Mouse (Mus musculus) stomach, embryonic 16.5 days (tissue): ENCODE data around the gene Rarb. TPM values are rescaled to one million over a fixed set of nuclear protein-coding genes. Genes with fewer than 3 reads are reported as not detected.

Experiments
- ATAC-seq: fragments of 200-750 bp; cut with Nextera tagmentation; 2 replicates; pipeline ENCODE4 v1.8.0; 2017; ENCODE audit warnings: moderate number of reproducible peaks, moderate TSS enrichment; ENCODE audit not compliant: insufficient read depth, low FRiP score
- H3K27ac ChIP-seq: fragments of 300-500 bp; sonication (generic); 2 replicates; pipeline ENCODE4 v1.5.1; 2014; ENCODE audit warnings: low read length
- H3K27me3 ChIP-seq: fragments of 300-500 bp; sonication (generic); 2 replicates; pipeline ENCODE4 v1.6.1; 2014; ENCODE audit warnings: low read length, control low read depth, mixed read lengths; ENCODE audit not compliant: control insufficient read depth, insufficient read depth
- H3K36me3 ChIP-seq: fragments of 300-500 bp; sonication (generic); 2 replicates; pipeline ENCODE4 v1.6.1; 2014; ENCODE audit warnings: low read length; ENCODE audit not compliant: control insufficient read depth, insufficient read depth
- H3K4me1 ChIP-seq: fragments of 300-500 bp; sonication (generic); 2 replicates; pipeline ENCODE4 v1.6.1; 2014; ENCODE audit warnings: low read length, control low read depth, mixed read lengths; ENCODE audit not compliant: control insufficient read depth, insufficient read depth
- H3K4me2 ChIP-seq: fragments of 300-500 bp; sonication (generic); 2 replicates; pipeline ENCODE4 v1.6.1; 2014; ENCODE audit warnings: low read depth, low read length, mixed read lengths
- H3K4me3 ChIP-seq: fragments of 300-500 bp; sonication (generic); replicated peaks from 2 replicates; pipeline ENCODE4 v1.5.1; 2014; ENCODE audit warnings: mild to moderate bottlenecking, low read length
- H3K9ac ChIP-seq: fragments of 300-500 bp; sonication (generic); 2 replicates; pipeline ENCODE4 v1.6.1; 2014; ENCODE audit warnings: low read length
- H3K9me3 ChIP-seq: fragments of 300-500 bp; sonication (generic); replicated peaks from 2 replicates; pipeline ENCODE4 v1.6.1; 2016; ENCODE audit warnings: low read length, control low read depth; ENCODE audit not compliant: control insufficient read depth
- WGBS: fragments of 180-500 bp; shearing (Covaris S2); extraction: QIAGEN DNeasy Blood & Tissue Kit; methylation state at CpG from one replicate; pipeline ENCODE4 v1.1.7; 2014; 5-methylcytosine and 5-hydroxymethylcytosine counted together
- polyA plus RNA-seq: library from polyadenylated mRNA; unstranded; fragments of >200 nt; fragmentation: Nextera tagmentation; extraction: Ambion mirVana; gene quantifications from 2 replicates; pipeline ENCODE4 v1.2.1, GENCODE M21; 2015

Gene Rarb
- polyA plus RNA-seq, 1 experiment from 2014 or later = 17.9 TPM

- Histone ChIP-seq H3K9me3 (no peaks in the 10 kb centered on the region), H3K27me3 (no peaks in the 10 kb centered on the region), H3K9ac (no peak overlapping the region), H3K4me3 (no peak overlapping the region), H3K36me3 (no peaks in the 10 kb centered on the region), H3K27ac (no peak overlapping the region), H3K4me1 (peaks cover 23% of the 10 kb centered on the region), H3K4me2 (no peak overlapping the region)
- ATAC-seq = no peak
- WGBS = 94% methylated on average over 2 of the region's 2 CpGs
These were observed 260.9 kb downstream of the Rarb start for GRCm38 (mm10) chr14:16558033-16558432.

- H3K9ac ChIP-seq = peak overlapping the region; percentile 31; the same call in 1 of the 2 replicates
- 35% methylated on average over 12 of the region's 12 CpGs for WGBS
- ATAC-seq = peak; percentile 47
- H3K27ac ChIP-seq = peak overlapping the region; percentile 2; the same call in 1 of the 2 replicates
- no peak overlapping the region for H3K4me3 ChIP-seq
- no peak overlapping the region for H3K4me2 ChIP-seq
- H3K9me3 ChIP-seq = no peaks in the 10 kb centered on the region
- no peaks in the 10 kb centered on the region for H3K27me3 ChIP-seq
- H3K4me1 ChIP-seq = peaks cover 26% of the 10 kb centered on the region
- H3K36me3 ChIP-seq = no peaks in the 10 kb centered on the region
These were observed 264.1 kb downstream of the Rarb start for GRCm38 (mm10) chr14:16554643-16555459.

- H3K4me3 ChIP-seq = no peak overlapping the region
- 34% methylated on average over 1 of the region's 1 CpGs for WGBS
- peaks cover 26% of the 10 kb centered on the region for H3K4me1 ChIP-seq
- H3K27me3 ChIP-seq = no peaks in the 10 kb centered on the region
- H3K27ac ChIP-seq = 0 out of 2 replicates have a peak overlapping the region, but pooled peaks have one; percentile 2
- H3K9me3 ChIP-seq = no peaks in the 10 kb centered on the region
- no peak overlapping the region for H3K4me2 ChIP-seq
- H3K9ac ChIP-seq = no peak overlapping the region
- ATAC-seq = no peak
- no peaks in the 10 kb centered on the region for H3K36me3 ChIP-seq
These were observed 264.7 kb downstream of the Rarb start for GRCm38 (mm10) chr14:16554319-16554642.

GRCm38 (mm10) chr14:16552293-16552692 lies 266.7 kb downstream of the Rarb start:
- Histone ChIP-seq H3K27me3 (no peaks in the 10 kb centered on the region), H3K9me3 (no peaks in the 10 kb centered on the region), H3K36me3 (no peaks in the 10 kb centered on the region), H3K4me2 (no peak overlapping the region), H3K4me3 (no peak overlapping the region), H3K27ac (no peak overlapping the region), H3K4me1 (peaks cover 31% of the 10 kb centered on the region), H3K9ac (no peak overlapping the region)
- WGBS = 60% methylated on average over 1 of the region's 1 CpGs
- ATAC-seq = no peak

GRCm38 (mm10) chr14:16551843-16552242 lies 267.1 kb downstream of the Rarb start:
- no peaks in the 10 kb centered on the region for H3K9me3 ChIP-seq
- ATAC-seq = no peak
- 80% methylated on average over 1 of the region's 1 CpGs for WGBS

GRCm38 (mm10) chr14:16548200-16548576 lies 270.8 kb downstream of the Rarb start:
- H3K4me2 ChIP-seq = no peak overlapping the region
- H3K4me3 ChIP-seq = no peak overlapping the region
- no peak overlapping the region for H3K9ac ChIP-seq
- no peaks in the 10 kb centered on the region for H3K9me3 ChIP-seq
- H3K4me1 ChIP-seq = 0 out of 2 replicates have a peak, but pooled peaks cover 8% of the 10 kb centered on the region
- no peaks in the 10 kb centered on the region for H3K36me3 ChIP-seq
- no peaks in the 10 kb centered on the region for H3K27me3 ChIP-seq
- no peak for ATAC-seq
- WGBS = 82% methylated on average over 8 of the region's 8 CpGs
- H3K27ac ChIP-seq = no peak overlapping the region

More at GRCm38 (mm10) chr14:16551843-16552242, 267.1 kb downstream of the Rarb start:
- Histone ChIP-seq H3K27me3 (no peaks in the 10 kb centered on the region), H3K9ac (no peak overlapping the region), H3K27ac (no peak overlapping the region), H3K36me3 (no peaks in the 10 kb centered on the region), H3K4me2 (no peak overlapping the region), H3K4me1 (peaks cover 31% of the 10 kb centered on the region), H3K4me3 (no peak overlapping the region)

- 61% methylated on average over 6 of the region's 6 CpGs for WGBS
- no peaks in the 10 kb centered on the region for H3K9me3 ChIP-seq
- 0 out of 2 replicates have a peak, but pooled peaks cover 8% of the 10 kb centered on the region for H3K4me1 ChIP-seq
- H3K4me3 ChIP-seq = no peak overlapping the region
- H3K36me3 ChIP-seq = no peaks in the 10 kb centered on the region
- ATAC-seq = no peak
- no peak overlapping the region for H3K9ac ChIP-seq
- no peaks in the 10 kb centered on the region for H3K27me3 ChIP-seq
- no peak overlapping the region for H3K4me2 ChIP-seq
- no peak overlapping the region for H3K27ac ChIP-seq
These were observed 271.3 kb downstream of the Rarb start for GRCm38 (mm10) chr14:16547492-16548199.

GRCm38 (mm10) chr14:16544995-16545394 lies 274.0 kb downstream of the Rarb start:
- H3K36me3 ChIP-seq = no peaks in the 10 kb centered on the region
- 0 out of 2 replicates have a peak, but pooled peaks cover 5% of the 10 kb centered on the region for H3K4me1 ChIP-seq
- no peak for ATAC-seq
- H3K4me3 ChIP-seq = no peak overlapping the region
- H3K9me3 ChIP-seq = no peaks in the 10 kb centered on the region
- no peaks in the 10 kb centered on the region for H3K27me3 ChIP-seq
- 53% methylated on average over 2 of the region's 2 CpGs for WGBS
- H3K9ac ChIP-seq = no peak overlapping the region
- H3K27ac ChIP-seq = no peak overlapping the region
- H3K4me2 ChIP-seq = no peak overlapping the region

GRCm38 (mm10) chr14:16541641-16542040 lies 277.3 kb downstream of the Rarb start:
- Histone ChIP-seq H3K4me1 (no peaks in the 10 kb centered on the region), H3K27me3 (no peaks in the 10 kb centered on the region), H3K9me3 (no peaks in the 10 kb centered on the region), H3K4me2 (no peak overlapping the region), H3K4me3 (no peak overlapping the region), H3K36me3 (no peaks in the 10 kb centered on the region), H3K9ac (no peak overlapping the region), H3K27ac (no peak overlapping the region)
- ATAC-seq = no peak
- 70% methylated on average over 1 of the region's 1 CpGs for WGBS
